Mouse (Mus musculus): ENCODE results near the gene Igf1. TPM values are rescaled to one million over a fixed set of nuclear protein-coding genes. Genes with fewer than 3 reads are reported as not detected.
A peak's percentile ranks its signal among the peaks of the same experiment; 100 is the strongest.

Gene Igf1
- 10 to 100 TPM in 2 of 4 experiments, 1 to 10 TPM in 2; 7.2 to 24.8 (median 12.2) TPM for total RNA-seq (2022)

- no peak for DNase-seq (ENCODE audit: low spot score in 2 of 2)
Measured at GRCm38 (mm10) chr10:87858013-87858806, at the start of gene Igf1. Gene Igf1 (plus strand): TSS chr10:87858265.

- no peak for DNase-seq (ENCODE audit: low spot score in 2 of 2)
Measured at GRCm38 (mm10) chr10:87812157-87813072, 45.6 kb upstream of the Igf1 start.

- DNase-seq (ENCODE audit: low spot score in 2 of 2) = no peak
Measured at GRCm38 (mm10) chr10:87813073-87813590, 44.9 kb upstream of the Igf1 start.

GRCm38 (mm10) chr10:87816861-87817260, 41.2 kb upstream of the Igf1 start:
- peak in 1 of 2 experiments; percentile 4 for DNase-seq (ENCODE audit: low spot score in 2 of 2)

- DNase-seq (ENCODE audit: low spot score in 2 of 2) = no peak
Measured at GRCm38 (mm10) chr10:87817786-87818185, 40.3 kb upstream of the Igf1 start.

GRCm38 (mm10) chr10:87821906-87822305, 36.2 kb upstream of the Igf1 start:
- no peak for DNase-seq (ENCODE audit: low spot score in 2 of 2)

- no peak for DNase-seq (ENCODE audit: low spot score in 2 of 2)
Measured at GRCm38 (mm10) chr10:87830012-87830411, 28.1 kb upstream of the Igf1 start.

- DNase-seq (ENCODE audit: low spot score in 2 of 2) = no peak
Measured at GRCm38 (mm10) chr10:87830639-87831038, 27.4 kb upstream of the Igf1 start.

GRCm38 (mm10) chr10:87832101-87832500, 26.0 kb upstream of the Igf1 start:
- DNase-seq (ENCODE audit: low spot score in 2 of 2) = no peak

GRCm38 (mm10) chr10:87839454-87839853, 18.6 kb upstream of the Igf1 start:
- DNase-seq (ENCODE audit: low spot score in 2 of 2) = no peak

GRCm38 (mm10) chr10:87842501-87842900, 15.6 kb upstream of the Igf1 start:
- no peak for DNase-seq (ENCODE audit: low spot score in 2 of 2)

GRCm38 (mm10) chr10:87844917-87845552, 13.0 kb upstream of the Igf1 start:
- no peak for DNase-seq (ENCODE audit: low spot score in 2 of 2)

GRCm38 (mm10) chr10:87847882-87848281, 10.2 kb upstream of the Igf1 start:
- no peak for DNase-seq (ENCODE audit: low spot score in 2 of 2)

GRCm38 (mm10) chr10:87848419-87848818, 9.6 kb upstream of the Igf1 start:
- no peak for DNase-seq (ENCODE audit: low spot score in 2 of 2)

GRCm38 (mm10) chr10:87851492-87851891, 6.6 kb upstream of the Igf1 start:
- DNase-seq (ENCODE audit: low spot score in 2 of 2) = no peak

- DNase-seq (ENCODE audit: low spot score in 2 of 2) = peak; percentile 8 to 61
Measured at GRCm38 (mm10) chr10:87854408-87854807, 3.7 kb upstream of the Igf1 start.

- DNase-seq (ENCODE audit: low spot score in 2 of 2) = no peak
Measured at GRCm38 (mm10) chr10:87855423-87856122, 2.5 kb upstream of the Igf1 start.

- no peak for DNase-seq (ENCODE audit: low spot score in 2 of 2)
Measured at GRCm38 (mm10) chr10:87857215-87857955, 680 bp upstream of the Igf1 start.

GRCm38 (mm10) chr10:87858939-87859338, 874 bp downstream of the Igf1 start:
- no peak for DNase-seq (ENCODE audit: low spot score in 2 of 2)

- no peak for DNase-seq (ENCODE audit: low spot score in 2 of 2)
Measured at GRCm38 (mm10) chr10:87859453-87859852, 1.4 kb downstream of the Igf1 start.

Measured in layer of hippocampus, adult 8-10 months (tissue).